Mouse (Mus musculus) right cerebral cortex, postnatal 36 days (tissue): ENCODE measurements around the gene Krt84.
"Not testable (repeated sequence)": the region's sequence is repeated elsewhere in the genome, so short reads cannot be mapped to it uniquely, and the experiment has no call there.

Source experiments
- DNase-seq, 2 experiments: peaks; one replicate each; pipeline ENCODE4 v3.0.0; 2022; ENCODE audit warnings: low spot score in 2 of 2, mixed read lengths in 1 of 2

Gene Krt84

DNA sequence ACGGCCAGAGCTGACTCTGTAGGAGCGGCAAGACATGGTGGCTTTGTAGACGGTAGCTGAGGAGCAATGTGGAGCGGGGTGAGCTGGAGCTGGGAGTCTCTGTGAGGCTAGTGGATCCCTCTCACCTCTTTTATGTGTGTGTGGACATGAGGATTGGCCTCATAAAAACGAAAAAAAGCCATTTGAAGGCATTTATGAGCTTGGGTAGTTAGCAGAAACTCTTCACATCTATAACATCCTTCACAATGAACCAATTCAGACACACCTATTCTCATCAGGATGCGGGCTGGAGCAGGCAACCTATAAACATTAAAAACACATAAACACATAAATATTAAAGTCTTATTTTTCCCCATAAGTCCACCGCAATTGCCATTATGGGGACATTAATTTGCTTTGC is at the start of gene Krt84:
Krt84 (minus strand) TSS at position 101 of the 400 bp plus-strand sequence.
- DNase-seq = no peak

DNA sequence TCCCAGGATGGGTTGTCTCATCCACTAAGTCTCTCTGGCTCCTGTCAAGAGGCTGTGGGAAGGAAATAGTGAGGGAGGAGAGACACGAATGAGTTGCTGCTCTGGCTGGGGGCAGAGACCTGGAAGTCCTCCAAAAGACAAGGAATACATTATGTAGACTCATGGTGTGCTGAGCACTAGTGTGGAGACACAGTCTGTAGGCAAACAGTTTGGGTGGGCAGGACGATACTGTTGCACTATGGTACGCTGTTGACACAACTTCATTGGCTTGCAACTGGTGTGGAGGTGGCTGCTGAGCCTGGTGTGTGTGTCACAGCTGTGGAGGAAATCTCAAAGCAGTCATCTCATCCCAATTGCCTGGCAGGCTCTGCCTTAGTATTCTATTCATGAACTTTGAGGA is 49.1 kb upstream of the Krt84 start:
- DNase-seq = peak in 1 of 2 experiments; percentile 25

DNA sequence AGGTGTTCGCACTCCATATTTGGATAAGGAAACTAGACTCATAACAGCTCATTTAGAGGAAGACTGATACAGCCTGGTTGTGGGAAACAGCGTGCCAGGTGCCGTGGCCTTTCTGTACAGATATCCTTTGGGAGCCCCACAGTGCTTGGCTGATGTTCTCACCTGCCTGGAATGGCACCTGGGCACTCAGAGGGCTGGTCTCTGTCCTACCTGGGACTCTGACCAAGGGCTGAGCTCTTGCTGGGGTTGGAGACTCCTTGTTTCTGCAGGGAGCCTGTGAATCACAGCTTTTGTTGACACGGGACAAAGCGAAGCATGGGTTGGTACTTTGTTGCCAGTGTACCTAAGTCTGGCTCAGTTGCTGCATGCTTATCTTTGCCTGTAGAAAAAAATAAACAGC is 42.9 kb upstream of the Krt84 start:
- DNase-seq = no peak

DNA sequence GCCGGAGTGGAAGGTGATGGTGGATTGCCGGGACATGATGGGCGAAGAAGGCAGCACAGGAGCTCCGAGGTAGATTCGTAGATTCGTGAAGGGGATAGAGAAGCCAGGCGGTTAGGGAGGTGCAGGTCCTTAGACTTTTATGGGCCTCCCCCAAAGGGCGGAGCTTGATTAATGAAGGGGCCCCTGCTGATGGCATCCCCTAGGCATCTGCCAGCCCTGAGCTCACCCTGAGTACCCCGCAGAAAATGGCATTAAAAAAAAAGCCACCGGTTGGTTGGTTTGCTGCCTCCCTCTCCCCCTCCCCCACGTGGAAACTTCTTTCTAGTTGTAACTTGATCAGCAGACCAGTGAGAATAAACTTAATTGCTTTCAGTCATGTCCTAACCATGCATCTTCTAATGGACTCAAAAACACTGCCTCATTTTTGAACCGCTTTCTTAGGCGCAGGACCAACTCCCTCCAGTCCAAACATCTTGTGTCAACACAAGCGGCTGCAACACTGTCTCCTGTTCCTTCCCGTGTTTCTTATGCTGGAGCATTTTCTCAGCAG is 41.3 kb upstream of the Krt84 start, which contains the start of gene Krt75:
Krt75 (minus strand) TSS at position 109 of the 550 bp plus-strand sequence.
- no peak for DNase-seq

DNA sequence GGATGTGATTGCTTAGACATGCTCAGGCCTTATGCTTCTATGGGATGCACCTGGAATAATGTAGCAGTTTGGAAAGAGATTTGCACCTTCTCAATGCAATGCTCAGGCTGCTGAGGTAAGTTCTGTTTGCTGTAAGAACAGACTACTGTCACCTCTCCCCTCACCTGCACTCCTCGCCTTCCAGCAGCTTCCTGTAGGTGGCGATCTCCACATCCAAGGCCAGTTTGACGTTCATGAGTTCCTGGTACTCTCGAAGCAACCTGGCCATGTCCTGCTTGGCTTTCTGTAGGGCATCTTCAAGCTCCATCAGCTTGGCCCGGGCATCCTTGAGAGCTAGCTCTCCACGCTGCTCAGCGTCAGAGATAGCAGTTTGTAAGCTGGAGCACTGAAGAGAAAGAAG is 35.2 kb upstream of the Krt84 start:
- no peak for DNase-seq

DNA sequence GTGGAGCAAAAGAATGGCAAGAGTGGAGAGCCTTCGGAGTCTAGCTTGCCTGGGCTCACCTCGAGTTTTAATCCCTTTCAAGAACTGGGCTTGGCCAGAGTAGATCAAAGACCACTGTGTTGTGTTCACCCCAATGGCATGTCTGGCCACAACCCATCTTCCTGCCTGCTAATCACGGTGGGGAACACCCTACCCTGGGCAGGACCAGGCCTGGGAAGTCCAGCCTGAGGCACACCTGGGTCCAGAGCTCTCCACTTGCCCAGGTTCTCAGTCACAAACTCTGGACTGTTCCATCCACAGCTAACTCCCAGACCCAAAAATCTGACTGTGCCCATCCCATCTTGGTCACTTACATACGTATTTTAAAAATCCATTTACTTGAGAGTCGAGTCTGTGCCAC is 30.2 kb upstream of the Krt84 start, which contains the start of gene Krt90:
Krt90 (minus strand) TSS at position 101 of the 400 bp plus-strand sequence.
- DNase-seq = no peak

DNA sequence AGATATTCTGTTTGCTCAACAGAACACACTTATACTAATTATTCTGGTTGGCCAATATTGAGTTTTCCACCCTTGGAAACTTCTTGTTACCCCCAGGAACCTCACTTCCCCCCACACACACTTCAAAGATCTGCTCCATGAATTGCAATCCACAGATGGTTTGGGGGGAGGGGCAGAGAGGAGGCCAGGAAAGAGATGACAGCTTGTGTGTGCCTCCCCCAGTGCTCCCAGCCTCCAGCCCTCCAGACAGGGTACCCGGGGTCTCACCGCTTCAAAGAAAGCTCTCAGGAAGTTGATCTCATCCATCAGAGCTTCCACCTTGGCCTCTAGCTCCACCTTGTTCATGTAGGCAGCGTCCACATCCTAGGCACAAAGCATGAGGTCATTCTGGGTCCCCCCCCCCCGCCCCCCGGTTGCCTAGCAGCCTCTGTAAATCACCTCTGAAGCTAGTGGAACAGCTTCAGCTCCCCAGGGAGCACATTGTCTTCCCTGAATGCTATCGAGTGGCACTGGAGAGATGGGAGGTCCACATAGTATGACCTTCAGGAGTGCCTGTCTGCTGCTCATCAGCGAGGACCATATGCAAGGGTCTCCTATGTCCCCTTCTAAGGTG is 25.5 kb upstream of the Krt84 start:
- DNase-seq = no peak

DNA sequence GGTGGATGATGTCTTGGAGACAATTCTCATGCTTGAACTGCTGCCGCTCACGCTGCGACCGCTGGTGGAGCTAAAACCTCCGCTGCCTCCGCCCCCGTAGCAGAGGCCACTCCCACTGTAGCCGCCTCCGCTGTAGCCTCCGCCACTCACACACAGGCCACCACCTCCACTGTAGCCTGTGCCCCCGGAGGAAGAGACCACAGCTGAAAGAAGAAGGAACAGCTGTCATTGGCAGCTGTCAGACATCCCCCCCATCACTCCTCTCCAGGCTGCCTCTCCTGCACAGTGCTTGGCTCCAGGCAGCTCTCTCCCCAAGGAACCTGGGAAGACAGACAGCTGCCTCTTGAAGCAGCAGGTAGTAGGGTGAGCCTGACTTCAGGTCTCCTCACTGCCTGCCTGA is 20.5 kb upstream of the Krt84 start:
- peak; percentile 9 to 15 for DNase-seq

DNA sequence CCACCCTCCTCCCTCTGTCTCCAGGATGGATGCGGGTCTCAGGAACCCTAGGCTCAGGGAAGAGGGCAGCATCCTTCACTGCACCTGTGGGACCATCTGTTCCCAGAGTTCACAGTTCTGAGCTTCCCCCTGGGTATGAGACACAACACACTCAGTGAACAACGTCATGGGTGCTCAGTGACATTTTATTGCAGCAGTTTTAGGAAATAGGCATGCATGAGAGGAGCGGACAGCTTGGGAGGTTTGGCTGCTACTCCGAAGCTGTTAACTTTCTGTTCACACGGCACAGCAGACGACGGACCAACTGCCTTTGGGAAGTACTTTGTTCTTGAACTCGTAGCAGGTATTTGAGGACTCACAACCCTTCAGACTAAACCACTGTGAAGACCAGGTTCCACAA is 19.6 kb upstream of the Krt84 start:
- DNase-seq = no peak

DNA sequence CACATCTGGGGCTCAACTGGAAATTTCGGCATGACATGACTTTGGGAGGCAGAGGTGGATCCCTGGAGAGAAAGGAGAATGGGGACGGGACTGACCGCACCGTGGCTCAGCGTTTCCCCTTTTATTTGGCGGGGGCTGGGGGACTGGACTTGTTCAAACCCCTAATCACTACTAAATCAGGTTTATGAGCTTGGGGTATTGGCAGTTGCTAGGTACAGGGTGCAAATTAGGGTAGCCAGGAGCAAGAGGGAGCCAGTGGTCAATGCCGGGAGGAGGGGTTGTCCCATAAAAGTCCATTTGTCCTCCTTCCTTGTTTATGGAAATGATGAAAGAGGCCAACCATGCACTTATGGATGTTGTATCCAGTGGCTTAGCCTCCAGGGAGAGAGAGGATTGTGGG is 17.9 kb upstream of the Krt84 start, which contains the start of gene Krt82:
Krt82 (minus strand) TSS at position 101 of the 400 bp plus-strand sequence.
- no peak for DNase-seq

DNA sequence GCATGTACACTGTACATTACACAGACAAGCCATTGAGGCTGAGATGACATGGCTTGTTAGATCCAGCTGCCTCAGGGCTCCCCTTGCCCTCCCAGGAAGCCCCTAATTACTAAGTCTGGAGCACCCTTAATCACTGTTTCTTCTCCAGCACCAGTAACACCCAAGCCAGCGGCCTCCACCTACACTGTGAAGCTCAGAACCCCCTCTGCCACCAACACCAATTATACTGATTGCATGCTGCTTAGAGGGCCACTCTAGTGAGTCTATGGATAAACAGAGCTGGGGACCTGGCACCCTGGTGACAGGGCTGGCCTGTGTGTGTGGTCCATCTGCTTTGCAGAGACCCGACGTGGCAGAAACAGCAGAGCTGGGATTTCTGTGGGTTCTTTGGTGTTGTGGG is 11.9 kb upstream of the Krt84 start:
- no peak for DNase-seq

DNA sequence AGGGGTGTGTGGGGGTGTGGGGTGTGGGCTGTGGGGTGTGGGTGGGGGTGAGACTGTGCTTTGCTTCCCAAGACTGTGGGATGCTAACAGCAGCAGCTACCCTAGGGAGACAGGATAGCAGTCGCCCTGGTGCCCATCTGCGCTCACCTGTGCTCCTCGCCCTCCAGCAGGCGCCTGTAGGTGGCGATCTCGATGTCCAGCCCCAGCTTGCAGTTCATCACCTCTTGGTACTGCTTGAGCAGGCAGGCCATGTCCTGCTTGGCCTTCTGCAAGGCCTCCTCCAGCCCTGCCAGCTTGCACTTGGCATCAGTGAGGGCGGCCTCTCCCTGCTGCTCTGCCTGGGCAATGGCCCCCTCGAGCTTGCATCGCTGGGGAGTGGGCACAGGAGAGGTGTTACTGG is 9.9 kb upstream of the Krt84 start:
- DNase-seq = no peak

DNA sequence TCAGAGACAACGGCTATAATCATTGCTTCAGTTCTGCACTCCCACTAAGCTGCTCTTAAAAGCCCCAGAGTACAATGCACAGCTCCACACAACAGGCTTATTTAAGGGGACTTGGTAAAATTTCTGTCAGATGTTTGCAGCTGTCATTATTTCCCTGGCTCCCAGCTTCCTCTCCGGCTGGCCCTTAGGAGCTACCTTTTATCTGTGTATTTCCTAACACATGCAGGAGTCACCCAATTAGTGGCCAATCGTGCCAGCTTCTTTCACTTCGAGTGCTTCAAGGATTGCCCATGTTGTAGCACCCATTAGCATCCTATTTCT is 5.9 kb upstream of the Krt84 start:
- DNase-seq = no peak

DNA sequence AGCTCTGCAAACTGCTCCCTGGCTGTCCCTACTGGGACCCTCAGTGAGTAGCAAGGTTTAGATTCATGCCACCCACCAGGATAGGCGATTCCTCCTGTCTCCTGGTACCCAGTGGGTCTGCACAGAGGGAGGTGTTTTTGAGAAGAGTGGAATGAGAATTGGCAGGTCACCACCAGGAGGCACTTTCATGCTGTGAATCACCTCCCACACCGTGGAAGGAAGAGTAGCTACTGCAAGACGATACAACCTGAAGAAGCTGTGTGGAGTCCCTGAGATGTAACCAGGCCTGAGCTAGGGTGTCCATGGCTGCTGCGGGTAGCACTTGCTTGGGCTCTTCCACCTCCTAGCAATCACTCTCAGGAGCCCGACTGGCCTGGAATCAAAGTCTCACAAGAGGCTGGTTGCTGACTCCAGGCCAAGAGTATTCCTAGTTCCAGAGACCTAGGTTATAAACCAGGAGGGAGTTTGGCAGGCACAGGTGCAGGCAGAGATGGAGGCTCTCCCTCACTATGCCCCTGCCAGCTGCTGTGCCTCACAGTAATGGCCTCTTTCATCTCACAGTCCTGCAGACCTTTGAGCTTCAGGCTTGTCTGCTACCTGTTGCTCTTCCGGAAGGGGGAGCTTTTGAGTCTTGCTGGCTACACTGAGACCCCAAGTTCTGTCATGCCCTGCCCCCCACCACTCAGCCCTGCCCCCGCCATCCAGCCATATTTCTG is 5.4 kb upstream of the Krt84 start:
- no peak for DNase-seq

DNA sequence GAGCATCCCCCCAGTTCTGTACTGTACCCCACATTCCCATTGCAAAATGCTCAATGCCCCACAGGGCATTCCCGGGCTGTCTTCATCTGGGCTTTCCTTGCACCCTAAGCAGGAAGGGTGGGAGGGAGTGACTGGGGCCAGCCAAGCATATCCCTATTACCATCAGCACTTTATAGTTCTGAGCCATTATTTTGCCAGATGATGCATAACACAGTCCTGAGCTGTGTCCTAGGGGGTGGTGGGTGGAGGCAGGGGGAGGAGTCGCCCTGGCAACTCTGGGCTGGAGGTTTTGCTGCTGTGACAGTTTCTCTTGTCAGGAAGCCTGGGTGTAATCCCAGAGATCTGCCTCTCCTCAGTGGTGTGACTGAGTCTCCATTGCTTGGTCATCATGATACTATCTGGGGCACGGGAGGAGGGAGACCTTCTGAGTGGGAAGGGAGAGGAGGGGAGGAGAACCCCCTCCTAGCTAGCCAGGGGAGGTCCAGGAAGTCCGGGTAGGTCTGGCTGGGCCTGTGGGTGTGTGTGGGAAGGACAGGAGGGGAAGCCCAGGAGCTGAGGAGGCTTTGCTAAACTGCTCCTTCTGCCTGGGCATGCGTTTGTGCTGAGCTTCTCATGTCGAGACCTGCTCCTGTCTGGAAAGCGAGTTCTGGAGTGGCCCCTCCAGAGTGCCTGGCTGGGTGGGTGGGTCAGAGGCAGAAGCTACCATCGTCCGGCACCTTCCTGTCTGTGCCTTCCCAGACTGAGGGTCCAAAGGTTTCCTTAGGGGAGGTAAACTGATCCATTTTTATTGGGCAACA is 3.6 kb upstream of the Krt84 start:
- no peak for DNase-seq

DNA sequence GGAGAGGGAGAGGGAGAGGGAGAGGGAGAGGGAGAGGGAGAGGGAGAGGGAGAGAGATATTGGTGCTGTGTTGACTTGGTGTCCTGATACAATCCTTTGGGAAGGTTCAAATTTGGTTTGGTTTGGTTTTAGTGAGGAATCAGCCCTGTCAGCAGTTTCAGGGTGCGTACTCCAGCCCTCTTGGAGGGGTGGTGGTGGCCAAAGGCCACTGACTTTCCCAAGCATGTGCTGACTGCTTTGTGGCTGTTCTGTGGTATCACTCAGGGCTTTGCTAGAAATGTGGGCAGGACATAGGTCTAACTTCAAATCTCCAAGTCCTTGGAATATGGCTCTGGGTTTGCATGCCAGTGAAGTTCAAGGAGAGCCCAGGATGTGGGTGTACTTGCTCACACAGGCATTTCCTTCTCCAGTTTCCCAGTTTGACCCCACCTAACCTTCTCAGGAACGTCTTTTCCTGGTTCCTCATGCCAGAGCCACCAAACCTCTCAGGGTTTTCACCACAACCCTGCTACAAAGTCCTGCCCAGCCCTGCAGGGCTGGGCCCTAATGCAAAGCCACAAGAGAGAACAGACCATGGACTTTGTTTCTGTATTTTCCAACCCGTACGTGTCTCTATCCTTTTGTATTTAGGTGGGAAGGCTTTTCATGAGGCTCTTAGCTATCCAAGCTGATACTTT is 9.9 kb downstream of the Krt84 start:
- DNase-seq = no peak

DNA sequence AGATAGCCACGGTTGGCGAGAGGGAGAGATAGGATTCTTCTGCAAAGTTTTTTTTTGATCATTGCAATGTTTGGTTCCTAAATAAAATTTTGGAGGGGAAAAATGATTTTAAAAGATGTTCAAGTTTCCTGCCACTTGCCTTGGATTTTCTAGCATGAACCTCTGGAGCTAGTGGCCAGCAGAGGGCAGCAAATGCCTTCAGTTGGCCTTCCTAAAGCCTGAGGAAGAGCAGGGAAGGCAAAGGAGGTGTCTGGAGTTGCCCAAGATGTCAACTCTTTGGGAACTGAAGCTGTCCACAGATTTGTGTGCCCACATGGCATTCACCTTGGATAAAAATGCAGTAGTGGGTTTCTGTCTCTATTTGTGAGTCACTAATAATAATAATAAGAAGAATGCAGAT is 12.8 kb downstream of the Krt84 start:
- peak; percentile 63 to 65 for DNase-seq

DNA sequence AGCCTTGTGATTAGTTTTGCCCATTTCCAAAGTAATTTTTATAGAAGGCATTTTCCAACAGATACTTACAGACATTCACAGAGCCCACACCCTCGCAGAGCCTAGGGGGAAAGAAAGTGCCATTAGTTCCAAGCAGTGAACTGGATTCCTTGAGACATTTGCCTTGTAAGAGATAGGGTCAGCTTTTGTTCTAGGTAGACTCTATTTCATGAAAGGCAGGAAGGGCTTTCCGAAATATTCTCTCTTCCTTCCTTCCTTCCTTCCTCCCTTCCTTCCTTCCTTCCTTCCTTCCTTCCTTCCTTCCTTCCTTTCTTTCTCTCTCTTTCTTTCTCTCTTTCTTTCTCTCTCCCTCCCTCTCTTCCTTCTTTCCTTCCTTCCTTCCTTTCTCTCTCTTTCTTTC is 15.5 kb downstream of the Krt84 start, which contains the start of gene Gm49425:
Gm49425 (minus strand) TSS at position 101 of the 400 bp plus-strand sequence.
- not testable (repeated sequence) for DNase-seq

DNA sequence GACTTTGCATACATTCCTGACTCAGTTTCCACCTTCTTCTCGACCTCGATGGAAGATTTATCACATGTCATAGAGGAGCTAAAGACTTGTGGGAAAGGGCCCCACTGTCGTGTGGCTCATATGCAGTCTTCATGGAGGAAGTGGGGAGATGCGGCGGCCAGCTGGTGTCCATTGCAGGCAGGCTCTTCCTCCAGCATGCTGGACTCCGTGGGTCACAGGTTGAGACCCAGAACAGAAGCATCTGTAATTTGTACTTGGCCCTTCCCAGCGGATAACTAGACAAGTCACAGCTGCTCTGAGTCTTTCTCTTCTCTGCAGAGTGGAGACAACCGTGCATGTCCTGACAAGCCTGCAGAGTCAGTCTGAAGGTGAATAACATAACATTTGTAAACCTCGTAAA is 24.4 kb downstream of the Krt84 start:
- no peak for DNase-seq

DNA sequence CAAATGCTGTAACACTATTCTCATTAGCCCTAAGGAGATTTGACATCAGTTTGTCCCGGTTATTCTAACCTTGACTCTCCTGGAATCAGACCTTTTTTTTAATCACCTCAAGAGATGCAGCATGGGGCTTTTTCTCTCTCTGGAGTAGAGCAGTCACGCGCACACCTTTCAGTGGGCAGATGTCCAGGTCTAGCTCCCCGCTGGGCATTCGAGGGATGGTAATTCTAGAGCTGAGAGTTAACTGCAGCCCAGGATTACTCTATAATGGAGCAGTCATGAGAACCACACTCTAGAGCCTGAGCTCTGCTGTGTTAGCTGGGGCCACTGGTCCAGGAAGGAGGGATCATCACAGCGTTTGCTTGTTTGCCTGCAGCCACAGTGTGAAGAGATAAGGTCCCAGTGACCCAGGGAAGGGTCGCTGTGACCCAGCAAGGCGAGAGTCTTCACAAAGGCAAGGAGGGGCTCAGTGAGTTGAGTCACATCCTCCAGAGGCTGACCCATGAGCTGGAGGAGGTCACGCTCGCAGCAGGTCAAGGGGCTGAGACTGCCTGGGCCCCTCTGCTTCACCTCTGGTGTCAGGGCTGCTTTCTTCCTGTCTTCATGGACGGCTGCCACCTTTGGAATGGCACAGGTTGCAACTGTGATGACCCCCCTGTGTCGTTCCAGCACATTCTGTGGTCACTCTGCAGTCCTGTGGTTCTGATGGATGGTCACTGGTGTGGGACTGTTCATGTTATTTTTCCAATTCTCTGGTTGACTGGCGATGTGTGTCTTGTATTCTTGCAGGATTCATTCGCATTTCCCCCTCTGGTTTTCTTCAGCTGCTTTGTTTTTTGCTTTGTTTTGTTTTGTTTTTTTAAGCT is 25.5 kb downstream of the Krt84 start:
- no peak for DNase-seq

DNA sequence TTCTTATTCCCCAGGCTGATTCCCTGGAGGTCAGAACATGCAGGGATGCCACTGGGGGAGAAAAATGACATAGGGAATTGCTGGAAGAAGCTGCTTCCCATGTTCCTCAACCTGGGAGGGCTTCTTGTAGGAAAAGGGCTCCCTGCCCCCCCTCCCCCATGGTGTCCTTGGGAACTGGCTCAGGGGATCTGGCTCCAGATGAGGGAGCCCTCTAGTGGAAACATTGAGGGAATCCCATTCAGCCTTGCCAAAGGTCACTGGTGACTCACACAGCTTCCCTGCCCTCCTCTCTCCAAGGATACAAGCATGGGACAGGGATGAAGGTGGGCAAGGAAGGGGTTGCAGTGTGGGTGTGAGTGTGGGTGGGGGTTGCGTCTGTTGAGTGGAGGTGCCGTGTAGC is 35.4 kb downstream of the Krt84 start:
- DNase-seq = no peak
